Mouse (Mus musculus) urinary bladder, postnatal 25 days (tissue): ENCODE measurements around the gene Npas1.

Experiments
- DNase-seq: peaks from one replicate; pipeline ENCODE4 v3.0.0; 2022; ENCODE audit warnings: low spot score

The Npas1 gene

DNA sequence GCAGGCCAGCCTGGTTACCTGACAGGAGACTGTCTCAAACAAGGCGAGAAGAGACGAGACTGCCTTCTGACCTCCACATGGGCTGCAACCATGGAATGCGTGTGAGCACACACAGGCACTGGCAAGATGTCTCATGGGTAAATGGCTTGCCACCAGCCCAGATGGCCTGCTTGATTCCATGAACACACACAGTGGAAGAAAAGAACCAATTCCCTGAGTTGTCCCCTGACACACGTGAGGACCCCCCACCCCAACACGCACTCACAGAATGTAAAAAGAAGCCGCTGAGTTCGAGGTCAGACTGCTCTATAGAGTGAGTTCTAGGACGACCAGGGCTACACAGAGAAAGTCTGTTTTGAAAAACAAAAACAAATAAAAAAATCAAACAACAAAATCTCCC is at the start of gene Npas1:
TSS of gene Npas1 (minus strand) at position 101 of the 400 bp plus-strand sequence.
- no peak for DNase-seq

DNA sequence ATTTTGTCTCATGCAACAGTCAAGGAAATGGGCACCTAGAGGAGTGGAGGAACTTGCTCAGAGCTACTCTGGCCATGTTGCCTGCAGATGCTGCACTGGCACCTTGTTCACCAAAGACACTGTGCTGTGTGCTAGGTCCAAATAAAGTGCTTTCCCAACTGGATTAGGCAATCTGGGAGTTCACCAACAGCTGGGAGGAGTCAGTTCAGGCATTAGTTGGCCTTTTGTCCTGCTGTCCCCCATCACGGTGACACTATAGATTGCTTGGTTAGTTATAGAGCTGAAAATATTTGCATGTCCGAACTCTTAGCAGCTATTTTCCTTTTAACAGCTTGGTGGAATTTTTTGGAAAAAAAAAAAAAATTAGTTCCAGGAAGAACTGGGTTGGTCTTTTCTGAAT is 48.5 kb upstream of the Npas1 start:
- no peak for DNase-seq

DNA sequence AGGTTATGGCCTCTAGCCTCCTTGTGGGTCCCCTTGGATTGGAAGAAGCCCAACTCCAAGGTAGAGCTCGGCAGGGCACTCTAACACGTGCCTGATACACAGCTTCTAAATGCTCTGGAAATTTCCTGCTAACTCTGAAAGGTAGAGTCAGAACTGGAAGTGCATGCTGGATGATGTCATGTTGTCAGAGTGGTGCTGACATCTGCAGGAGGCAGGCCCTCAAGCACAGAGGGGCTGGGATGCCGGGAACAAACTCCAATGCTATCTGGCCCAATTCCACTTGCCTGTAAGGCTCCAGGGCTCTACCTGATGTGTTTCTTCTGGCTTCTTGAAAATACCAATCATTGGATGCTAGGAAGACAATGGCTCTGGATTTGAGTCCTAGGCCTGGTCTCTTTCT is 47.9 kb upstream of the Npas1 start:
- no peak for DNase-seq

DNA sequence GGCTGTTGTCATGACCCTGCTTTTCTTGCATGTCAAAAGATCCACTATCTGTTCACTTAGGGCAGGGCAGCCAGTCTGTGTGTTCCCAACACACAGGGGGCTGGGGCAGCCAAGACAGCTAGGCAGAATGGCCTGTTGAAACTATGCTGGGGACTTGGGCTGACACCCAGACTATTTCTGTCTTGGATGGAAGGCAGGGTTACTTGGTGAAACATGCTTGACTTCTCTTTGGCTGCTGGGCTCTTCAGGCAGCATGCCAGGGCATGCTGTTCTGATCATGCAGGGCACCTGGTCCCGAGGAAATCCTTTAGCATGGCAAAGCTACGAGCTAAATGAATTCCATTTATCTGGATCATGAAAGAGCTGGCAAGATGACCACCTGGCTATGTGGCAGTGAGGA is 46.8 kb upstream of the Npas1 start:
- no peak for DNase-seq

GRCm38 (mm10) chr7:16519310-16519709 is 41.8 kb upstream of the Npas1 start:
- DNase-seq, result no peak

GRCm38 (mm10) chr7:16517198-16517597 is 39.7 kb upstream of the Npas1 start:
- DNase-seq, result no peak

GRCm38 (mm10) chr7:16507284-16507683 is 29.8 kb upstream of the Npas1 start:
- DNase-seq, result peak; percentile 58

DNA sequence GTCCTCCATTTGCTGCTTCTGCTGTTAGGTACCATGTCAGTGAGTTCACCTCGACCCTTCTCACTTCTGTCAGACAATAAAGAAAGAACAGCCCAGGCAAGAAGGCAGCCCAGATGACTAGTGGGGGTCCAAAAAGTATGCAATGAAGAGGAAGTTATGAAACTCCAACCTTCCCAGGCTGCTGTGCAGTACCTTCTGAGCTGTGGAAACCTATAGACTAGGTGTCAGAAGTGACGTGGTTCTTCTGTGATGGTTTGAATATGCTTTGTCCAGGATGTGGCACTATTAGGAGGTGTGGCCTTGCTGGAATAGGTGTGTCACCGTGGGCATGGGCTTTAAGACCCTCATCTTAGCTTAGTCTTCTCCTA is 27.7 kb upstream of the Npas1 start:
- no peak for DNase-seq

- no peak for DNase-seq
These were observed 27.2 kb upstream of the Npas1 start for GRCm38 (mm10) chr7:16504573-16505225.

DNA sequence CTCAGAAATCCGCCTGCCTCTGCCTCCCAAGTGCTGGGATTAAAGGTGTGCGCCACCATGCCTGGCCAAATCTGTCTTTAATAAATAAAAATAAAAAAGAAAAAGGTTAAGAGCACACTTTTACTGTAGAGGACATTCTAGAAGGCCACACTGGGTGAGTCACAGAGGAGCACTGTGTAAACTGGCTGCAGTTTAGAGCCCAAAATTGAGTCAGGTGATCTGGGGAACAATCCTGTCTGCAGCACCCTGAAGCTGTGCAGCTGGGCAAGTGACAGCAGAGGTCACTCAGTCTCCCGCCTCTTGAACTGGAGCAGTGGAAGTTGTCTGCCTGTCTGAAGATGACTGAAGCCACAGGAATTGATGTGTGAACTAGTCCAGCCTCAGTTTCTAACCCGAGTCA is 24.0 kb upstream of the Npas1 start:
- no peak for DNase-seq

DNA sequence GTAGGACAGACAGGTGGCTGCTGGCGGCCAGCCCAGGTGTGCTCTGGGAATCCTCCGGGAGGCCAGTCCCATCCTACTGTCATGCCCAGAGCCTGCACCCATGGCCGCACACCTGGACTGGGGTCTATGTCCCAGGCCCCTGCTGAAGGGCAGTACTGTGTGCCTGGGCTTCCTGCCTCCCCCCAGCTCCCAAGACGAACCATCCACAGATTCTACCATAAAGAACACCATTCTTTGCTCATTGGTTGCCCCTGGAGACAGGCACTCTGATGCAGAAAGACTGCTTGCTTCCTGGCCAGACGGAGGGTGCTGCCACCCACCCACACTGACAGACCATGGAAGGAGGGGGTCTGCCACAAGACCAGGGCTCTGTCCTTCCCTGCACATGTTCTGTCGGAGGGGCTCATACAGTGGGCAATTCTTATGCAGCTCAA is 22.2 kb upstream of the Npas1 start:
- no peak for DNase-seq

GRCm38 (mm10) chr7:16496260-16496659 is 18.7 kb upstream of the Npas1 start:
- DNase-seq, result no peak

DNA sequence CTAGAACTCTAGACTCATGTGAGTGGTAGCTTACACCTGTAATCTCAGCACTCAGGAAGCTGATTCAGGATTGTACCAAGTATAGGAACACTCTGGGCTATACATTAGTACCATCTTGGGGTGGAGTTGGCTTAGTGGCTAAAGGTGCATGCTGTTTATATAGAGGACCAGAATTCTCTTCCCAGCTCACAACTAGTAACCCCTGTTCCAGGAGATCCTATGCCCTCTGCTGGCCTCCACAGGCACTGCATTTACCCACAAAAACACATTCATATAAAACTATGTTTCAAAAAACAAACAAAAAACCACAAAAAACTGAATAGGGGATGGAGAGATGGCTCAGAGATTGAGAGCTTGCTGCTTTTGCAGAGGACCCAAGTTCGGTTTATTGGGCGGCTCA is 15.8 kb upstream of the Npas1 start:
- peak; percentile 19 for DNase-seq

- DNase-seq, result no peak
These were observed 14.7 kb upstream of the Npas1 start for GRCm38 (mm10) chr7:16492211-16492610.

GRCm38 (mm10) chr7:16491759-16492158 is 14.2 kb upstream of the Npas1 start:
- DNase-seq, result peak; percentile 62

DNA sequence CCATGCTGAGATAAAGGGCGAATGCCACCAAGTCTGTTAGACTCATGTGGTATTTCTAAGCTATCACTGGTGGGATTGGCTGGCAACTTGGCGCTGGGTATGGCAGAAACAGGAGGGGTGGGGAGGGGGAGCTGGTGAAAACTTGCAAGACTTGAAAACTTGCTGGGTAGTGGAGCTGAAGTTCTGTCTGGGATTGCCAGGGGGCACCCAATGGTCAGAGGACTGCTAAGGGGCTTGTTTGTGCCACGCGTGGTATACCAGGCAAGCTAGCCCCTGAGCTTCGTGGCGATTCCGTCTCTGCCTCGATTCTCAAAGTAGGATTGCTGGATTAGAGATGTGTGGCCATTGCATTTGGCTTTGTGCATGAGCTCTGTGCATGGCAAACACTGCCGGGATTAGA is 12.4 kb upstream of the Npas1 start:
- no peak for DNase-seq

- DNase-seq, result no peak
These were observed 11.3 kb upstream of the Npas1 start for GRCm38 (mm10) chr7:16488816-16489215.

GRCm38 (mm10) chr7:16476600-16476989 is 933 bp downstream of the Npas1 start:
- no peak for DNase-seq

GRCm38 (mm10) chr7:16475764-16476599 is 1.5 kb downstream of the Npas1 start:
- DNase-seq, result no peak

- no peak for DNase-seq
These were observed 2.2 kb downstream of the Npas1 start for GRCm38 (mm10) chr7:16475321-16475720.

DNA sequence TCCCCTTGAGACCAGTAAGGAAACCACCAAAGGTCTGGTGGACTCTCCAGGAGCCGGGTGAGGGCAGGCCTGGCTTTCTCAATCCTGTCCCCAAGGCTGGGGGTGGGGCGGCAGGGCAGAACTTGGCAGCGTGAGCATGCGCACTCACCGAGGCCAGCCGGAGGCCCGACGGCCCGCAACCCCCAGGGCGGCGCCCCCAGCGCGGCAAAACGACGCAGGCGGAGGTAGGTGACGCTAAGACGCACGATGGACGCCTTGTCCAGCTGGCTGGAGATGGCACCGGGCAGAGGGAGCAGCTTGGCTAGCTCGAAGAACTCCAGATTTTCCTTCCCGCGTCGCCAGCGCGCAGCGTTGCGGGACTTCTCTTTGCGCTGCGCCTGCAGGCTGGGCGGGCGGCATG is 3.1 kb downstream of the Npas1 start:
- DNase-seq, result no peak

DNA sequence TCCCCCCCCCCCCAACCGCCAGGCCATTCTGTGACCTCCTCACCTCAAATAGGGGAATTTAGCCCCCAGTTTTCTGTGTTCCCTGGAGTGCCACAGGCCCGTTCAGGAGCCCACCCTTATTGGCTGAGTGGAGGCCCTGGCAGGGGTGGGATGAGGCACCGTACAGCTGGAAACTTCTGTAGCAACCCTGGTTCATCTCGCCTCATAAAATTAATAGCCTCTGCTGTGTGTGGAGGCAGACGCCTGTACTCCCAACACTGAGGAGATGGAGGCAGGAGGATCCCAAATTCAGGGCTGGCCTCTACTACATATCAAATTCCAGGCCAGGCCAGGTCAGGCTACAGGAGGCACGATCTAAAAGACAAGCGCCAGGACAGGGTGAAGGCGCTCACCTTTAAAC is 3.7 kb downstream of the Npas1 start:
- no peak for DNase-seq

GRCm38 (mm10) chr7:16472116-16472709 is 5.3 kb downstream of the Npas1 start:
- no peak for DNase-seq
